Mouse (Mus musculus) lung, adult 2 months (tissue): ENCODE measurements around the gene N4bp2l2.

Experiments used
- CTCF ChIP-seq: fragments of 200-500 bp; IDR thresholded peaks from 2 replicates; pipeline ENCODE4 v1.5.1; 2011; ENCODE audit warnings: mild to moderate bottlenecking, low read length, control low read depth; ENCODE audit not compliant: insufficient read depth
- POLR2A ChIP-seq: fragments of 200-500 bp; IDR thresholded peaks from 2 replicates; pipeline ENCODE4 v1.6.1; 2011; ENCODE audit warnings: low read depth, mild to moderate bottlenecking, control low read depth, low read length, borderline replicate concordance; ENCODE audit errors: extremely low read depth

DNA sequence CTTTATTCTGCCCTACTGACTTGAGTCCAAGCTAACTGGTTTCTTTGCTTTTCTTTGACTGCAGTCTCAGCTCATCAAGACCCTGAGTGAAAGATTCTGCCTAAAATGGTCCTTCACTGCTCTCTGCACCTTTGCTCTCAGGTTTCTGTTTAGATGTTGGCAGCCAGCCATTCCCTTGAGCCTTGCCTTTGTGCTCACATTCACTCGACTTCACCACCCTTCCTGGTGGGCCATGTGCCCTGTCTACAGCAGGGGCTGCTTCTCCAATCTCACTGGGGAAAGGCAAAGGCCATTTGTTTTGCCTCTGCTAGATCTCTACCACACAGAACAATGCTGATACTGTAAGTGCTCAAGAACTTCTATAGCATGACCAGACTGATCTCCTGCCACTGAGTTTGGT lies 43.2 kb downstream of the N4bp2l2 start:
- no peak for TF ChIP-seq POLR2A
- no peak for TF ChIP-seq CTCF
